ENCODE assay signal across 24 mouse cellular contexts in genomic region chr1:193540486-193540885, GRCm38 (mm10).
A peak's percentile ranks its signal among the peaks of the same experiment; 100 is the strongest.
DNase-seq lines count a peak whose midpoint lies in the region; ATAC-seq lines count a peak whose summit lies in the region.
"Had no signal": no experiment of that assay in that cellular context is flagged by ENCODE, and none has a peak within 500 bp of the region (broad histone marks: within the 10 kb centered on the region; RNA-seq: fewer than 3 reads in every experiment).

No protein-coding gene starts in this region.

- DNase-seq in embryonic facial prominence, embryonic 10.5 days (ENCODE audit: low spot score) = no peak
- peak; percentile 65 for DNase-seq in adipocyte (ENCODE audit: low spot score)
- no peak for DNase-seq in limb, embryonic 10.5 days (ENCODE audit: low spot score)
- DNase-seq in B cell, adult 2 months = no peak
- DNase-seq: adrenal gland, adult 2 months; adrenal gland, postnatal 10 days; adrenal gland, postnatal 25 days; cerebellum, adult 11 months; cerebellum, adult 2 months; cerebellum, adult 9-10 months; cerebellum, postnatal 14 days; cerebellum, postnatal 36 days; embryo, embryonic 11 days had no signal

- no peaks in the 10 kb centered on the region; the same call in 1 of the 2 replicates for H3K27me3 ChIP-seq in embryonic facial prominence, embryonic 15.5 days
- peaks cover 17% of the 10 kb centered on the region for H3K27me3 ChIP-seq in embryonic facial prominence, embryonic 10.5 days (replicated peaks; ENCODE audit: low read depth, poor library complexity, severe bottlenecking)
- peaks cover 22% of the 10 kb centered on the region; the same call in 1 of the 2 replicates for H3K27me3 ChIP-seq in limb, embryonic 10.5 days (ENCODE audit: low read depth, poor library complexity, severe bottlenecking)
- H3K27me3 ChIP-seq: embryonic facial prominence, embryonic 12.5 days; forebrain, embryonic 12.5 days; Patski had no signal

- WGBS in embryonic facial prominence, embryonic 15.5 days = 64% methylated on average over 5 of the region's 5 CpGs
- 68% methylated on average over 5 of the region's 5 CpGs for WGBS in embryonic facial prominence, embryonic 10.5 days
- WGBS in limb, embryonic 10.5 days = 86% methylated on average over 5 of the region's 5 CpGs

- H3K36me3 ChIP-seq in embryonic facial prominence, embryonic 15.5 days = no peaks in the 10 kb centered on the region
- no peaks in the 10 kb centered on the region for H3K36me3 ChIP-seq in embryonic facial prominence, embryonic 10.5 days (replicated peaks)
- H3K36me3 ChIP-seq in limb, embryonic 10.5 days = no peaks in the 10 kb centered on the region
- H3K36me3 ChIP-seq: embryonic facial prominence, embryonic 12.5 days; forebrain, embryonic 10.5 days; forebrain, embryonic 12.5 days; G1E had no signal

- H3K4me1 ChIP-seq in embryonic facial prominence, embryonic 15.5 days = peaks cover 29% of the 10 kb centered on the region
- H3K4me1 ChIP-seq in embryonic facial prominence, embryonic 10.5 days = peaks cover 29% of the 10 kb centered on the region
- H3K4me1 ChIP-seq in limb, embryonic 10.5 days = peaks cover 68% of the 10 kb centered on the region

- ATAC-seq in embryonic facial prominence, embryonic 15.5 days (ENCODE audit: insufficient number of reproducible peaks, low FRiP score, low TSS enrichment, low read depth) = no peak
- ATAC-seq: activated CD4-positive, CD25-positive, alpha-beta regulatory T cell, adult 4 months; CD4-positive, CD25-positive, alpha-beta regulatory T cell, adult 4 months; forebrain, embryonic 14.5 days; forebrain, embryonic 16.5 days; Patski had no signal

- H3K4me3 ChIP-seq in embryonic facial prominence, embryonic 15.5 days (replicated peaks) = no peak overlapping the region
- no peak overlapping the region for H3K4me3 ChIP-seq in embryonic facial prominence, embryonic 10.5 days
- no peak overlapping the region for H3K4me3 ChIP-seq in limb, embryonic 10.5 days
- H3K4me3 ChIP-seq: embryonic facial prominence, embryonic 12.5 days; erythroblast, embryonic 14.5 days; forebrain, embryonic 10.5 days; forebrain, embryonic 12.5 days had no signal

- H3K27ac ChIP-seq in embryonic facial prominence, embryonic 15.5 days (replicated peaks) = 0 out of 2 replicates have a peak overlapping the region, but pooled peaks have one; percentile 75
- H3K27ac ChIP-seq in embryonic facial prominence, embryonic 10.5 days (replicated peaks) = no peak overlapping the region
- 0 out of 2 replicates have a peak overlapping the region, but pooled peaks have one; percentile 48 for H3K27ac ChIP-seq in limb, embryonic 10.5 days
- H3K27ac ChIP-seq: embryonic facial prominence, embryonic 12.5 days; forebrain, embryonic 10.5 days; forebrain, embryonic 12.5 days had no signal

- no peak overlapping the region for H3K9ac ChIP-seq in embryonic facial prominence, embryonic 15.5 days
- H3K9ac ChIP-seq: embryonic facial prominence, embryonic 12.5 days; forebrain, embryonic 12.5 days had no signal

- no peaks in the 10 kb centered on the region for H3K9me3 ChIP-seq in embryonic facial prominence, embryonic 15.5 days (replicated peaks)
- H3K9me3 ChIP-seq in embryonic facial prominence, embryonic 10.5 days = no peaks in the 10 kb centered on the region
- no peaks in the 10 kb centered on the region for H3K9me3 ChIP-seq in limb, embryonic 10.5 days (replicated peaks)
- H3K9me3 ChIP-seq: embryonic facial prominence, embryonic 12.5 days; forebrain, embryonic 10.5 days; forebrain, embryonic 12.5 days; G1E had no signal

- H3K4me2 ChIP-seq in embryonic facial prominence, embryonic 15.5 days (replicated peaks) = no peak overlapping the region
- H3K4me2 ChIP-seq: embryonic facial prominence, embryonic 12.5 days; forebrain, embryonic 12.5 days had no signal
